Mouse (Mus musculus): ENCODE results near the gene Kif24.
"Not testable (repeated sequence)": the region's sequence is repeated elsewhere in the genome, so short reads cannot be mapped to it uniquely, and the experiment has no call there.

The Kif24 gene

DNA sequence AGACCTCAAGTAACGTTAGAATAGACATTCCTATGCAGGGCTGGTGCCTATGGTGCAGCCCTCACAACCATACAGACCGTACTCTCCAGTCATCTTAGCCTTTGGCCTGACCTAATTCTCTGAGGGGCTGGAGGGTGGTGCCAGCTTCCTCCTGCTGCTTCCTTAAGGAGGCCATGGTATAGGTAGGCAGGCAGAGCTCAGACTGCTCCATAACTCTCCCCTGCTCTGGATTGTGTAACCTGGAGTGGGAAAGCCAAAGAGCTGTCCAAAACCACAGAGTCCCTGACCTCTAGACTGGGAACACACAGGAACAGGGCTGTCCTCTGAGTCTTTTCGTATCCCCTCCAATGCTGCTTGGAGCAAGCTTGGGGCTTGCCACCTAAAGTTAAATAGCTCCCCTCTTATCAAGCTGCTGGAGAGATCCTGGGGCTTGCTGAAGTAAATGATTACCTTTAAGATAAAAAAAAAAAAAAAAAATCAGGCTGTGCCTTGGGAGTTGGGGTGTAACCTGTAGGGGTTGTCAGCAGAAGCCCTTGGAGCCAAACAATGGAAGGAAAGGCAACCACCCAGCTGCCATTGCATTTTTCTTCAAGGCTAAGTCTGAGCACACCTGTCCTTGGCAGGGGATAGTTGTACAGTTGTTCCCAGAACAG, 28.9 kb upstream of the Kif24 start:
- no peak for DNase-seq (ENCODE audit: low read depth, low spot score)

DNA sequence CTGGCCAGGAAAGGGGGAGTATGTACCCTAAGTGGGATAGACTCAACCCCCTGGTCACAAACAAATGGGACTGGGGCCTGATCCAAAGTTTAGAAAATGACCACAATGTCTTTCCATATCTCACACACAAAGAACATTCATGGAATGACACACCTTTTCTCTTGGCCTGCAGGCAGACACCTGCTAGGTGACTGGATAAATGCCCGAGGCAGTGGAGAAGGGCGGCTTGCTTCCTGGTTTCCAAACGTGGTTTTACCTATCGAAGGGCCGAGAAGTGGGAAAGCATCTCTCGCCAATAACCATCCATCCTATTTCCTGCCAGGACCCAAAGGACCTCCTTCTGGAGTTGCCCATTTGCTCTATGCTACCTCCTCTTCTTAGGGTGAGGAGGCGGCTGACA, 28.3 kb upstream of the Kif24 start:
- no peak for DNase-seq (ENCODE audit: low read depth, low spot score)

DNA sequence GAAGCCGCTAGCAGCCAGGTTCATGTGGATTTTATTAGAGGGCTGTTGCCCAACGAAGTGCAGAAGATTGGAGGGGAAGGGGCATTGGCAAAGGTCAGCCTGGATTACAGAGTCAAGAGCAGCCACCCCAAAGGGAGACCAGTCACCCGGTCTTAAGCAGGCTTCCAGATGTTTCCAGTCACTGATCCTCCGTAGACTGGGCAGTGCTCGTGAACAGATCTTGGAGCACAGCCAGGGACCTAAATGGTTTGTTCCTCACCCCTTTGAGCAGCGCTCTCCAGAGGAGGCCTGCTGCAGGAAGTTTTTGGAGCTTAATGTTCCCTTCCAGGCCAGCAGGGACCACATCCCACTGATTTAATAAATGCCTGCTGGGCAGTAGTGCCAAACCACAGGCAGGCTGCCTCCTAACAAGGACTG, 16.9 kb upstream of the Kif24 start:
- DNase-seq (ENCODE audit: low read depth, low spot score), result no peak

DNA sequence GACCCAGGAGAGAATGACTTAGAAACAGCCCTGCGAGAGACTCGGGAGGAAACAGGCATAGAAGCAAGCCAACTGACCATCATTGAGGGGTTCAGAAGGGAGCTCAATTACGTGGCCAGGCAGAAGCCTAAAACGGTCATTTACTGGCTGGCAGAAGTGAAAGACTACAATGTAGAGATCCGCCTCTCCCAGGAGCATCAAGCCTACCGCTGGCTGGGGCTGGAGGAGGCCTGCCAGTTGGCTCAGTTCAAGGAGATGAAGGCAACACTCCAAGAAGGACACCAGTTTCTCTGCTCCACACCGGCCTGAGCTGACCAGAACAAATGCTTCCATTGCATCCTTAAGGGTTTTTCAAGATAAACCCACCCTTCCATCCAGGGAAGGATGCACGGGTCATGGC, 15.6 kb upstream of the Kif24 start:
- DNase-seq (ENCODE audit: low read depth, low spot score), result no peak

DNA sequence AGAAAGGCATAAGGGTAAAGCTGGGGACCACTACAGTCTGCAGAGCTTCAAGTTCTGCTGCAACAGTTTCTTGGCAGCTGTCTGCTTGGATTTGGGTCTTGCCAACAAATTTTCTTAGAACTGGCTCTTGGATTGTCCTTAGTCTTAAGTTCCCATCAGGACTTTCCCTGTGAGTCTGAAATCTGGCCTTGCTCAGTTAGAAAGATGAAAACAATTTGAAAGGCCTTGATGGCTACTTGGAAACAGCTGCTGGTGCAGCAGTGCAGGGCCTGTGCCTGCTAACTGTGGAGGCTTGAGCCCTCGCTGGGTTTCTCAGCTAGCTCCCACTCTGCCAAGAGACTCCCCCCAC, 14.7 kb upstream of the Kif24 start:
- no peak for DNase-seq (ENCODE audit: low read depth, low spot score)

DNA sequence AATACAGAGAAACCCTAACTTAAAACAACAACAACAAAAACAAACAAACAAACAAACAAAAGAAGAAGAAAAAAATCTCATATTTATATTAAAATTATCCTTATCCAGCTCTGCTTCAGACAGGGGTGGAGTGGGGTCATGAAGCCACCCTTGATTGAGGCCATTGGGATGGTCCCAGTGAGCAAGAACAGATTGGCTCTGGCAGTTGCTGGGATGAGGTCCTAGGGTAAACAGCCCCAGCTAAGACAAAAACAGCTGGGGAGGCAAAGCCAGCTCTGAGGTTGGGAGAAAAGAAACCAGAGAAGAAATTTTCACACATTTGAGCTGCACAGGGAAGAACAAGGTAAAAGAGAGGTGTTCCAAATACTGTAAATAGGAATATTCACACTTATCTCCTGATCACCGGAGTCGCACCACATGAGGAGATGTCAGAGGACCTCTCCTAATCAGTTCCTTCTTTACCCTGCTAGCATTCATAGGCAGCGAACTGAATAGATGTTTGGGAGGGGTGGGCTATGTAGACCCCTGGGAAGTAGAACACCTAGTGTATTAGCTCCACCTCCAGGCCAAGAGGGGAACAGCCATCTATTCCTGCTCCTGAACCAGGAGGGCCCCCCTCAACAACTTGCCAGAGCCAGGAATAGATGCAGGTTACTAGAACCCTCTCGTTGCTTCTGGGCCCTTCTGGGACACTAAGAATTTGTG, 14.2 kb upstream of the Kif24 start:
- no peak for DNase-seq (ENCODE audit: low read depth, low spot score)

DNA sequence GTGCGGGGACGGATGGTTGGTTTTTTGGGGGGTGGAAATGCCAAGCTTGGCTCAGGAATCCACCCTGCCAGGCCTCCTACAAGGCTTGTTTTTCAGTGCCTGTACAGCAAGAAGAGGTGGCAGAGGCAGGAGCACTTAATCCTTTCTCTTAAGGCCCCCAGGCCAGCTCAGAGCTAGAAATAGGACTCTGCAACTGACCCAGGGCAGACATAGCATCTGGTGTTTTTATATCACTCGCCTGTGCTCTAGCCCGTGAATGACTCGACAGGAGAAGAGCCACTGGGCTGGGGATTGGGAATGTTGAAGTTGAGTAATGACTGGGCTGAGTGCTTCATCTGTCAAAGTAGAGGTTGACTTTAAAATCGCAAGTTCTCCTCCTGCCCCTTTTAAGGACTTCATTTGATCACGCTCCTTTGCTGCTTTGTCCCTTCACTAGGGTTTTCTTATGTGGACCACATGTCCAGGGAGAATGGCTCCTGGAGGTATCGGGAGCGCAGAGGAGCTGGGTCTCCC, 13.0 kb upstream of the Kif24 start:
- DNase-seq (ENCODE audit: low read depth, low spot score), result no peak

DNA sequence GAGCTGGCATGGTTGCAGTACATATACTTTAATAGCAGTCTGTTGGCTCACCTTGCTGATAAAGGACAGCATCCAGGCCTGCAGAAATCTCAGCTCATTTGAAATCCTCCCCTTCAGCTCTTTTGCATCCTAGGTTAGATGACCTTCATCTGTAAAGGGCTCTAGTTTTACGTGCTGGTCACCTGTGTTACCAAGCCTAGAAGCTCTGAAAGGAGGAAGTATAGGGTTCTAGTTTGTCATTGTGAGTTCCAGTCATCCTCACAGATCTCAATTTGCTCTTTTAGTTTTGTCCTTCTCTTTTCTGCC, 6.7 kb upstream of the Kif24 start:
- no peak for DNase-seq (ENCODE audit: low read depth, low spot score)

DNA sequence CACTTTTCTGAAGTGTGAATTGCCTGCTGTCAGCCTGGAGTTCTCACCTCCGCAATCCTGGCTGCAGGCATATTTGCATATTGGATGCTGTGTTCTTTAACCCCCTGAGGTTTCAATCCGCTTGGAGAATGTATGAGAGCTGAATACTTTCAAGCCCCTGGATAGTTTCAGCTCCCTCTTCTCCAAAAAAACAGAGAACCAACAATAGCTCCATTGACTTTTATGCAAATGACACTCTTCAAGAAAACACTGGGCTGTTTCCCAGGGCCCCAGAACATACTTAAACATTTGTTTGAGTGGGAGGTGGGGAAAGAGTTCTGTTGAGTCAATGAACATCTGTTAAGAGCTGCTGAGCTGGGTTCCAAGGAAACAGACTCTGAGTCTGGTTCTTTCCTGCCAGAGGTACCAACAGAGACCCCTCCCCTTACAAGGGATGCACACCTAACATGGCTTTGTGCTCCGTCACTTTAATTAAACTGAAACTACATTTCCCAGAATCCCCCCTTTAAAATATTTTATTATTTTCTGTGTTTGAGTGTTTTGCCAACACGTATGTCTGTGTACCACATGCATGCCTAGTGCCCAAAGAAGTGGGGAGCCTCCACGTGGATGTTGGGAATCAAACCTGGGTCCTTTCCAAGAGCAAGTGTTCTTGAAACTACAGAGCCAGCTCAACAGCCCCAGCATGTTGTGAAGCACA, 6.1 kb upstream of the Kif24 start:
- peak; percentile 63 for DNase-seq (ENCODE audit: low read depth, low spot score)

DNA sequence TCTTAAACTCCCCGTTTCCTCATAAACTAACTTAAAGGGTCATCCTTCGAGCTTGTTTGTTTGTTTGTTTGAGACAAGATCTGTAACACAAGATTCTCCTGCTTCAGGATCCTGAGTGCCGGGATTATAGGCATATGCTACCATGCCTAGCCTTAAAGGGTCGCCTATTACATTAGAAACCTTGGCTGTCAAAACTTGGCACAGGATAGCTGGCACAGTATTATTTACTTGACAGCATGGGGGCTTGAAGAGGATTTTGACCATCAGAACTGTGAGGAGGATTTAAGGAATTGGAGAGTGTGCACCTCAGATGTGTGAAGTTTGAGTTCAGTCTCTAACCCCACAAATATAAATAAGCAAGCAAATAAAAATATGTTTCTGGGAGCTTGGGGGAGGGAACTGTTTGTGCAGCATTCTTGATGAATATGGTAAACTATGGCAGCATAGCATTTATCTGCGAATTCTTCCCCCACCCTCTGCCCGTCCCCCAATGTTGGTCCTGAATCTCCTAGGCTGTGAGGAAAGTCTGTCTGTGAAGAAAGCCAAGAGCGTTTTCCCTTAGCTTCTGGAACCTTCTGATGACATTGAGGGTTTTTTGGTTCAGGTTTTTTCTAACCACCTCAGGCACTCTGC, 5.5 kb upstream of the Kif24 start:
- no peak for DNase-seq (ENCODE audit: low read depth, low spot score)

DNA sequence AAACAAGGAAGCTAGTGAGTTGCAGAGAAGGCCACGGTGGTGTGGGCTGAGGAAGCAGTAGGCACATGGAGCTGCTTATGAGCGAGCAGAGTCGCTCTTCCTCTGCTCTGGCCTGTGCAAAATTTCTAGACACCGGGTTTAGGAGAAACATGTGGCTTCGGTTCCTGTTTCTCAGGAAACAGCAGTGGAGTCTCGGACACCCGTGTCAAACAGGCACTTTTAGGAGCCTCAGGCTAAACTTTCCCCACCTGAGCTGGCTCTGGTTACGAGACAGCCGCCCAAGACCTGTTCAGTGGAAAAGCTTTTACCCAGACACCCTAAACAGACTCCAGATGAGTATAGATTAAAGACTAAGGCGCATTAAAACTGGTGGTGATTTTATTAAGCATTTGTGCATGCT, 4.5 kb upstream of the Kif24 start:
- no peak for DNase-seq (ENCODE audit: low read depth, low spot score)

DNA sequence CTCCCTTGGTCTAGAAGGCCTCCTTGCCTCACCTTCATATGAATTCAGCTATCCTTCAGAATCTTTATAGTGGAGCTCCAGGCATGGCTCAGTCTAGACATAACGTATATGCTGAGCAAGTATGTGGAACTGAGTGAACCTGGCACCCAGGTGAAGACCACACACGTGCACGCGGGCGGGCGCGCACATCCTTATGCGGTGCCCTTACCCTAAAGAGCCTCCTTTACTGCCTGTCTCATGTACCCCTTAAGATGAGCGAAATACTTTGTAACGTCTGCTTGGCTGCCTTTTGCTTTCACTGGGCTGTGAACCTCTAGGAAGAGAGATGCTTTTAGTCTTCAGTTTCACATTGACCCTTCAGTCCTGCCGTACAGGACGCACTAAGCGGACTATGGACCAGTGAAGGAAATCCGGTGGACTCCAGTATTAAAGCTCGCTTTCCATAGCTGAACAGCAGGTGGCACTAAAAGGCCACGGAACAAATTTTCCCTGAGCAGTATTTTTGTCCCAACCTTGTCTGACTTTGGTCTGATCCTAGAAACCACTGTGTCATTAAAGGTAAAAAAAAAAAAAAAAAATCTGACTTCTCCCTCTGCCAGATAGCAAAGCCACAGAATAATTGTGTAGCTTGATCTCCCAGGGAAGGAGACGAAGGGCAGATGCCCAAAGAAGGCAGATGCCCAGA, 3.9 kb upstream of the Kif24 start:
- DNase-seq (ENCODE audit: low read depth, low spot score), result peak; percentile 64

DNA sequence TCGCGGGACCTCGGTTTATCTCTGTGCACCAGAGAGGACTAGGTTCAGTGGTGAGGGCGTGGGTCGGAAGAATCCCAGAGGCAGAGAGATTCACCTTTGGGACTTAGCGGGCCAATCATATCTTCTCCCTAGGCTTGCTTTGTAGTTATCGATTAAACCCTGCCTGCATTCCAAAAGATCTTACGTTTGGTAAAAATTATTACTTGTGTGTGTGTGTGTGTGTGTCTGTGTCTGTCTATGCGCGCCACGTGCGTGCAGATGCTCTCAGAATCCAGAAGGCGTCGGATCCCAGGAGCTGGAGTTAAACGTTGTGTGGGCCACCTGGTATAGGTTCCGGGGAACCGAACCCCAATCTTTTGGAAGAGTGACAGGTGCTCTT, 589 bp upstream of the Kif24 start:
- no peak for DNase-seq (ENCODE audit: low read depth, low spot score)

DNA sequence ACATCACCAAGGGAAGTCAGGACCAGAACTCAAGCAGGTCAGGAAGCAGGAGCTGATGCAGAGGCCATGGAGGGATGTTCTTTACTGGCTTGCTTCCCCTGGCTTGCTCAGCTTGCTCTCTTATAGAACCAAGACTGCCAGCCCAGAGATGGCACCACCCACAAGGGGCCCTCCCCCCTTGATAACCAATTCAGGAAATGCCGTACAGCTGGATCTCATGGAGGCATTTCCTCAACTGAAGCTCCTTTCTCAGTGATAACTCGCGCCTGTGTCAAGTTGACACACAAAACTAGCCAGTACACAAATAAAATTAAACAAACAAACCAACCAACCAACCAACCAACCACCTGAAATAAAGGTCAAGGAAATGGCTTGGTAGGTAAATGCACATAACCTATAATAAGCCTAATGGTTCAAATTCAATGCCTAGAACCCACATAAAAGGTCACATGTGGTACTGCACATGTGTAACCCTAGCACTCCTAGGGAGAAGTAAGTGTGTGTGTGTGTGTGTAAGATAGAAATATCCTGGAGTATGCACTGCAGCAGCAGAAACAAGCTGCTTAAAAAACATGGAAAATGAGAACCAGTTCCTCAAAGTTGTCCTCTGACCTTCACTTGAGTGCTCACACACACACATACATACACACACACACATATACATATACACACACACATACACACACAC, 1.5 kb downstream of the Kif24 start:
- not testable (repeated sequence) for DNase-seq (ENCODE audit: low read depth, low spot score)

DNA sequence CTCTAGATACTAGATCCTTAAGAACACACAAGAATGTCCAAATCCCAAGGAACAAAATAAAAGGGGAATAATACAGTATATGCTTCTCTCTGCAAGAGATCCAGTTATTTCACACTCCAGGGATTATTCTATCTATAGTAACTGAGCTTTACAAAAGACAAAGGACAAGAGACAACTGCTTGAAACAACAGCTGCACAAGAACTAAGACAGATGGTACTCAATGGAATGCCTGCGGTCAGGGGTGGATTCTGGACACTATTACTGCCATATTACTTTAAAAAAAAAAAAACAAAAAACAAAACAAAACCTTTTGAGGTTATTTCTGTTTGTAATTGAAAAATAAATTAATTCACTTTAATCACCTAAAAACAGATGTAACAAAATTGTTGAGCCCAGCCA, 4.0 kb downstream of the Kif24 start:
- DNase-seq (ENCODE audit: low read depth, low spot score), result no peak

DNA sequence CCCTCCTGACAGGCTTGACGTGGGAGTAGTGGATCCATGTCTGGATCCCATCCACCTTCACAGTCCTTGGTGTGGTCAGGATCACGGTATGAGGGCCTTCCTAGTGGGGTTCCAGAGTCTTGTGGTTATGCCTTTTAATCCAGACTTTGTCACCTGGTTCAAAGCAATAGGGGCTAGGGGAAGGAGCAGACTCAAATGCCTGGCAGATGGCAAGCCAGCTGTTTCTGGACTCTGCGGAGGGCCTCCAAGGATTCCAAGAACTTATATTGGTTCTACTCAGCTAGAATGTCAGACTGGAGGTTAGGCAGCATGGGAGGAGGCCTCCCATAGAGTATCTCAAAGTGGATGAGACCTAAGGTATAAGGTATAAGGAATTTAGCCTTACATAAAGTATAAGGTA, 17.1 kb downstream of the Kif24 start:
- no peak for DNase-seq (ENCODE audit: low read depth, low spot score)

DNA sequence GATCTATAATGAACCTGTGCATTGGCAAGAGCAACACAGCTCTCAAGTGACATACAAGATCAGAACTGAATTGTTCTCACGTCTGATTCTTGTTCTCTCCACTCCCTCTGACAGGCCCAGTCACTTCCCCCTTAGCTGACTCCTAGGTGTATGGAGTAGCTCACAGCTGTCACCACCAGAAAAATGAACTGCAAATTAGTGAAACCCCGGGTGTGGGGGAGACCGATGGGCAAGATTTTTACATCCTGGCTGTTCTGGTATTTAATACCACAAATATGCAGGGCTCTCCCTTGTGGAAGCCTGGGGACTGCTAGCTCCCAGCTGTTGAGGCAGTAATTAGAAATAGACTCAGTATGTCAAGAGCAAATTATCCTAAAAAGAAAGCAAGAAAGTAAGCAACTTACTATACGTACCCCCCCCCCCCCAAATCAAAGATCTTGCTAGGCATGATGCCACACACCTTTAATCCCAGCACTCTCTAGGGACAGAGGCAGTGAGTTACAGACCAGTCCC, 21.8 kb downstream of the Kif24 start:
- DNase-seq (ENCODE audit: low read depth, low spot score), result no peak

DNA sequence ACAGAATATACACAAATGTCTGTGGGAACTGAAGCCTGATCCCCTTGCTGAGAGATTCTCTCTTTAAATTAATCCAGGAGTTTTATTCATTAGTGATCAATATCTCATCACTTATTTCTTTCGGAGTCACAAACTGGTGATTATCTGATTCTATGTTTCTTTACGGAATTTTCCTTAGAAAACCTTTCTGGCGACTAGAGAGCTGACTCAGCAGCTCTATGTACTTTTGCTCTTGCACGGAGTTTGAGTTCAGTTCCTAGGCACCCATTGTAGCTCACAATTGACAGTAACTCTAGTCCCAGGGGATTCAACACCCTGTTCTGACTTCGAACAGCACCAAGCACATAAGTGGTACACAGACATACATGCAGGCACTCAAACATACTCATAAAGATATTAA, 25.8 kb downstream of the Kif24 start:
- no peak for DNase-seq (ENCODE audit: low read depth, low spot score)

DNA sequence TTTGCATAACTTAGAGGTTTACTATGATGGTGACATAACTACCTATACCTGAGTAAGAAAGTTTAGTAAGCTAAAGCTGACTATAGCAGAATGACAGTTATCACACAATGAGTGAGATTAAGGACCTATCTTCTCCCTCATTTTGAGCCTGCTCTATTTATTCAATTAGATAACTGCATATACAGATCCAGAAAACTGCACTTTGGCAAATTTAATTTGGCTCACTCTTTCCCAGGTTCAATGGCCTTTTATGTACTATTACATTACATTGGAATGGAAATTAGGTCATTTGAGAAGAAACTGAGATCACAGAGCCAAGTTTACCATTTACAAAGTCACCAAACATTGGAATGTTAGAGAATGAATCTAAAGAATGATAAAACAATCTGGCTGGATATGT, 47.7 kb downstream of the Kif24 start:
- DNase-seq (ENCODE audit: low read depth, low spot score), result no peak

DNA sequence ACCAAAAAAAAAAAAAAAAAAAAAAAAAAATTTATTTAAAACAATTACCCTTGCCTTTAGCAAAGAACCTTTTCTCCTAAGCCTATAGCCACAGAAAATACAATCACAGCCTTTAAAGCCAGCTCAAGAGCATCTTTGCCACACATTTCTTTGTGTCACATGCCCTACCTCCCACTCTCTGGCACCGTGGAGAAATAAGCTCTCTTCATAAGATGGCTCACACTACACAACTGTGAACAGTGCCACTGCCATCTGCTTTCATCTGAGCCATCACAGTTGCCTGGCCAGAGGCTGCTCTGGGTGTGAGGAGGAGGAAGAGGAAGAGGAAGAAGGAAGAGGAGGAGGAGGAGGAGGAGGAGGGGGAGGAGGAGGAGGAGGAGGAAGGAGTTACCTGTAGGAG, 55.3 kb downstream of the Kif24 start:
- no peak for DNase-seq (ENCODE audit: low read depth, low spot score)

DNA sequence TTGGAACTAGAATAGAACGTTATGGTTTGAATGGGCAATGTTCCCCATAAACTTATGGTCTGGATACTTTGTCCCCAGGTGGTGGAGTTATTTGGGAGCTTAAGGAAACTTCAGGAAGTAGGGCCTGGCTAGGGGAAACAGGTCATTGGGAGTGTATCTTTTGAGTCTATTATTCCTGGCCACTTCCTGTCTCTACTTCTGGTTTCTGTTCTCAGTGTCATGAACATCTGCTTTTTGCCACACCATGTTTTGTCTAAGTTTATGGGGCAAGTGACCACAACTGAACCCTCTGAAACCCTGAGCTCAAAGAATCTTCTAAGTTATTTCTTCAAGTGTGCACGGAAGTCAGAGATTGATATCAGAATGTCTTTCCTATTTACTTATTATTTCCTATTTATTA, 57.3 kb downstream of the Kif24 start:
- no peak for DNase-seq (ENCODE audit: low read depth, low spot score)
